Mouse (Mus musculus) v-Abl transformed pro-B cells (cell line): ENCODE data around the gene Slc52a3.

Experiments
- in situ Hi-C, 2 experiments: fragments of 400-800 bp; cut with MboI; formaldehyde crosslinking; loops; one replicate each; pipeline ENCODE4 v1.15.1; 2025; ENCODE audit not compliant: unreplicated experiment in 2 of 2

Slc52a3 gene

DNA sequence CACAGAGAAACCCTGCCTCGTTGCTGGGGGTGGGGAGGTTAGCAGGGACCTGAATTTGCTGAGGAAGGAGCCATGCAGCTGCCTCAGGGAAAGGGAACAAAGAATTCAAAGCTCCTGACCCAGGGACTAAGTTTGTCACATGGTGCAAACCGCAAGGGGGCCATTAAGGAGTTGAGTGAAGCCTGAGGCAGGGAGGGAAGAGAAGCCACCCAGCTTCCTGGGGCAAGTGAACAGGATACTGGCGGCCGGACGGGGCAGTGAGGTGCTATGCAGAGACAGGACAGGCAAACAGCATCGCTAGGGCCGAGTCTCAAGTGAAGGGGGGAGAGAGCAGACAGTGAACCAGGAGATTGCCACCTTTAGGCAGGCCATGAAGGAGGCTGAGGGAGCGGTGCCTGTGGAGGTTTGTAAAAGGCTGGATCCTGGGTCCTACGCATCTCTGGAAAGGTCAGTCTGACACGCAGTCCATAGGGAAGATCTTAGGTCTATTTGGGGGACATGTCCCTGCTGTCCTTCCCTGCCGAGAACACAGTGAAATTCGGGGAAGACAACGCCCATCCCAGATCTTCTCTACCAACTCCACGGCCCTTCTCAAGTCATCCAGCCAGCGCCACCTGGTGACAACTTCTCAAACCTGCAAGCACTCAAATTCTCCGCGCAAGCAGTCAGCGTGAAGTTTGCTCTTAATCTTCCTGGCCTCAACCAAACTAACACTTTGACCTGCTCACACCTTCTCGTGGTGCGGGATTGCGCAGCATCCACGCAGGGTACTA lies 1.8 kb upstream of the Slc52a3 start:
- in situ Hi-C loops, result loop anchor here (5.0 to 25.0 kb wide), 8 partner anchors 52 to 1432 kb away; partner anchors contain the start of genes Abhd12 (in 1 of the 2), Acss1 (in 1 of the 2), Cst7 (in 1 of the 2) and Fkbp1a (in 1 of the 2)

GRCm38 (mm10) chr2:151997190-151997575 lies 872 bp downstream of the Slc52a3 start:
- in situ Hi-C loops, result loop anchor here (5.0 to 25.0 kb wide), 8 partner anchors 55 to 1435 kb away; partner anchors contain the start of genes Abhd12 (in 1 of the 2), Acss1 (in 1 of the 2), Cst7 (in 1 of the 2) and Fkbp1a (in 1 of the 2)

DNA sequence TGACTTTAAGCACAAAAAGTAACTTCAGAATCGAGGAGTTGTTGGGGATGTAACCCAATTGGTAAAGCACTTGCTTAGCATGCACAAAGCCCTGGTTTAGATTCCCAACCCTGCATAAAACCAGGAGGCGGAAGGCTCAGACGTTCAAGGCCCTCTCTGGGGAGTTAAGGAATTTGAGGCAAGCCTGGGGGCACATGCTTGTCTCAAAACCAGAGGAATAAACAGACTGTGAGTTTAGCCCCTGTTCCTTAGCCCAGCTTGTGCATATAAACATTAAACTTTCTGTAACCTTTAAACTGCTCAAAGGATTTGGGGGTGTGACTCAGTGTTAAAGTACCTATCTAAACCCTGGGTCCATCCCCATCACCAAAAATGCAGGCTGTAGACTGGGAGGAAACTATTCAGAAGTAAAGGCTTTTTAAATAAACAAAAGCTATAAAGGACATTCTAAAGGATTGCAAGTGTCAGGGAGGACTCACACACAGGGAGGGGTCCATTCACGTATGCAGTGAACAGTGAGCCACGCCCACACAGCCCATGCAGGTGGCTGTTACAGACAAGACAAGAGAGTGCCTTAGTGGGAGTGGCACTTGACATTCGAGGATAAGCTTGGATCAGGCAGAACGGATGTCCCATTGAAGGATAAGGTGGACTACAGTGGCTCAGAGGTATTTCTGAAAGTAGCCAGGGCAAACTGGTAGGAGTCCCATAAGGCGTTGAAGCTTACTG lies 1.6 kb downstream of the Slc52a3 start:
- in situ Hi-C loops, result loop anchor here (5.0 to 25.0 kb wide), 8 partner anchors 56 to 1436 kb away; partner anchors contain the start of genes Abhd12 (in 1 of the 2), Acss1 (in 1 of the 2), Cst7 (in 1 of the 2) and Fkbp1a (in 1 of the 2)

- in situ Hi-C loops, result loop anchor here (5.0 to 25.0 kb wide), 8 partner anchors 56 to 1436 kb away; partner anchors contain the start of genes Abhd12 (in 1 of the 2), Acss1 (in 1 of the 2), Cst7 (in 1 of the 2) and Fkbp1a (in 1 of the 2)
Measured at GRCm38 (mm10) chr2:151998505-151998899, 2.2 kb downstream of the Slc52a3 start.

DNA sequence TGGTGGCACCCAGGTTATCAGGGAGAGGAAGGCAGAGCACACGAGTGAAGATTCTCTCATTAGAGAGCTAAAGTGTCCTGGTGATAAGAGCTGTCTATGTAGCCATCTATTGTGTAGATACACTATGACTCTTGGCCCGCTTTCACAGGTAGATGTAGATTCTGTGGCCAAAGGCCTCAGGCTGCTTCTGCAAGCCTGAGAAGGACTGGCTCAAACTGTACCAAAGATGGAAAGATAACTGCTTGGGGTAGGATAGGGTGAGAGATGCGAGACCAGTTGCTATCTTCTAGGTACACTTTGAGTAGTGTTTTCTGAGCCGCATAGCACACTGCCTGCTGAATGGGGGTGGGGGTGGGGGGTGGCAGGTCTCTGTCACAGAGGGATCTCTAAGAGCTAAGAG lies 2.6 kb downstream of the Slc52a3 start:
- in situ Hi-C loops, result loop anchor here (5.0 to 25.0 kb wide), 8 partner anchors 57 to 1437 kb away; partner anchors contain the start of genes Abhd12 (in 1 of the 2), Acss1 (in 1 of the 2), Cst7 (in 1 of the 2) and Fkbp1a (in 1 of the 2)

DNA sequence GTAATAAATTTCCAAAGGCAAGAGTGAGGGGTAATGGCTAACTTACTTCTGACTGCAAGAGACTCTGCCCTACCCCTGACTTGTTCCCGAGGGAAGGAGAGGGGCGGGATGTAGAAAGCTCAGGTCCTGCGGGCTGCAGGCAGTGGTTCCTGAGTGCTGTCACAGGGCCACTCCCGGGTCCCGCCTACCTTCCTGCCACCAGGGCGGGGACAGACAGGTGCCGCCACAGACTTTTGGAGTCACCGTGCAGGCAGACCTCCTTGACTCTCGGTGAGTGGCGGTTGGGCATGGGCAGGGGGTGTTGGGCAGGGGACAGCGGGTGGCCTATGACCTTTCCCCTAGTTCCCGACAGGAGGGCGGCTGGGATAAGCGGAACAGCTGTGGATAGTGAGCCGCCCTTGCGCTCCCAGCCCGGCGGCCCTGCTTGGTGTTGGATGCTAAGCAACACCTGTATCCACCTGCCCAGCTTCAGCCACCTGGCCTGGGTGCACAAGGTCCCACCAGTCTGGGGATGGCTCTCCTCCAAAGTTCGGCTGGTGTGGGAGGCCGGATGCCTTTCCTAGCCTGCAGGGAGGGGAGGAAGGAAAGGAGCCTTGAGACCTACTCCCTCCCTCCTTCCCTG lies 3.5 kb downstream of the Slc52a3 start:
- in situ Hi-C loops, result loop anchor here (5.0 to 25.0 kb wide), 8 partner anchors 57 to 1437 kb away; partner anchors contain the start of genes Abhd12 (in 1 of the 2), Acss1 (in 1 of the 2), Cst7 (in 1 of the 2) and Fkbp1a (in 1 of the 2)

DNA sequence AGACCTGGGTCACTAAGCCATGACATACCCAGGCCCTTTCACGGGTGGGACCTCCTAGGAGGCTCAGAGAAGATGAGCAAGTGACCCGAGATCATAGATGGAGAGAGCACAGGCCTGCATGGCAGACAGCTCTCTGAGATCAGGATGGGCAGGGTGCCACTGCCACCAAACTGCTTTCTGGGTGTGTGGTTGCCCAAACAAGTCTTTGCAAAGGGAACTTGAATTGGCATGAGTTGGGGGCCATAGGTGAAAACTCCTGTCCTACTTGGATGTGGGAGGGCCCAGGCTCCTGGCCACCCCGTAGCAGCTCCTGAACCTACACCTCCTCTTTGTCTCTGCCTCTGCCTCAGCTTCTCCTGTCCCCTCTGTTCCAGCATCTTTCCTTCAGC lies 4.0 kb downstream of the Slc52a3 start:
- in situ Hi-C loops, result no loop called here

DNA sequence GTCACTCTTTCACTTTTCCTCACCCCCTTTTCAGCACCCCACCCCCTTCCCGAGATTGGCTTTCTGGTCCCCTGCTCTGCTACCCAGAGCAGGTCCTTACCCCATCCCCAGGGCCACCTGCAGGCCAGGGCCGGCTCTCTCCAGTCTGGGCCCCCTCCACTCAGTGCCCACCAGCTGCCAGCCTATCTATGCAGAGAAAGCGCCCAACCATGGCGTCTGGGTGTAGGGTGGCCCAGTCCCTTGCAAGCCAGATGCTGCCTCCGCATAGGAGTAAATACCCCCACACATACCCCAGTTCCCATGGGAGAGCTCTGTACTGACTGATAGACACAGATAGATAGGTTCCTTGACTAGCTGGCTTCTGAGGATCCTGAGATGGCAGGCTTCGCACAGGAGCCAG lies 4.4 kb downstream of the Slc52a3 start:
- in situ Hi-C loops, result no loop called here

DNA sequence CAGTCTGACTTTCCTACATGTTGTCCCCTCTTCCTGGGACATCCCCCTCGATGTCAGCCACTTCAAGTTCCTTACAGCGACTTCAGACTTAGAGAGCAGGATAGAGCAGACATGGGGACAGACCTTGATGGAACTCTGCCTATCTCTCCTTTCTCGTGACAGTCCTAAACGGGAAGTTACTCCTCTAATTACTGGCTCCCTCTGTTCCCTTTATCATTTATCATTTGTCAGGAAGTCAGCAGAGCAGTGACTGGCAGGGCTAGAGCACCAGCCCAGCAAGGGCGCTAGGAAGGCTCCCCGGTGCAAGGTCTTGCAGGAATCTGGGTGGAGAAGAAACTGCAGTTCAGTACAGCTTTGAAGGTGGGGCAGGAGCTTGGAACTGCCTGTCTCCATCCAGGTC lies 6.2 kb downstream of the Slc52a3 start:
- in situ Hi-C loops, result no loop called here

- in situ Hi-C loops, result no loop called here
Measured at GRCm38 (mm10) chr2:152007783-152008182, 11.5 kb downstream of the Slc52a3 start.

DNA sequence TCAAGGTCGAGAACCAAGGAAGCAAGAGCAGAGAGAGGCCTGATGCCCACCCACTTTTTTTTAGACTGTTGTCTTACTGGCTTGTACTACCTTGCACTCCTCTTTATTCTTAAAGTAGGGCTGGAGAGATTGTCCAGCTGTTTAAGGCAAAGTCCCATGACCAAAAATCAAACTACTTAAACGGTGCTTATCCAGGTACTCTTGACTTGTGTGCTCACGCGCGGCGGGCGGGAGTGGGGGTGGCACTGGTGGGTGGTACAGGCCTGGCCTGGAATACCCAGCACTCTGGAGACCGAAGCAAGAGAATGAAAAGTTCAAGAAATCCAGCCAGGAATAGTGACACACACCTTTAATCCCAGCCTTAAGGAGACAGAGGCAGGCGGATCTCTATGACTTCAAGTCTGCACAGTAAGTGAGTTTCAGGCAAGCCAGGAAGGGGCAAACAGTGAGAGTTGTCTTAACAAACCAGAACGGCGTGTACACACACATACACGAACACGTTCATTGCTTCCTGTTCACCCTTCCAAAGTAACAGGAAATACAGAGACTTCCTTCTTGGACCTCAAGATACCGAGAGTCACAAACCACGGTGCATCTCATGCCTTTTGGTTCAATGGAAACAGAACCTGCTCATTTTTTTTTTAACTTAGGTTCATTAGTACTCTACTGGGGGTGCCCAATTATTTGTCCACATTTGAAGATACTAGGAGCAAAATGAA lies 12.9 kb downstream of the Slc52a3 start:
- in situ Hi-C loops, result no loop called here

DNA sequence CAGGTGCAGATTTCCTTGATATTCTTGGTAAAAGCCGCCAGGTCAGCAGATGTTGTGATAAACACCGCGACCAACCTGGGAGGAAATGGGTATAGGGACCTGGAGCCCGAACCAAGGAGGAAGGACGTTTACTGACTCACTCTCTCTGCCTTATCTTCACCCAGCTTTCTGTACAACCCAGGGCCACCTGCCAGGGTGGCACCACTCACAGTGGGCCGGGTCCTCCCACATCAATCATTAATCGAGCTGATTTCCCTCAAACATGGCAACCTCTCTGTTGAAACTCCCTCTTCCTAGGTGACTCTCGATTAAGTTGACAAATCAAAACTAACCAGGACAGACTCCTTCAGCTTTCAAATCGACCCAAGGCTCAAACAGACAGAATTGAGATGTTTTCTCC lies 13.9 kb downstream of the Slc52a3 start:
- in situ Hi-C loops, result no loop called here

- in situ Hi-C loops, result no loop called here
Measured at GRCm38 (mm10) chr2:152010661-152011060, 14.3 kb downstream of the Slc52a3 start.

DNA sequence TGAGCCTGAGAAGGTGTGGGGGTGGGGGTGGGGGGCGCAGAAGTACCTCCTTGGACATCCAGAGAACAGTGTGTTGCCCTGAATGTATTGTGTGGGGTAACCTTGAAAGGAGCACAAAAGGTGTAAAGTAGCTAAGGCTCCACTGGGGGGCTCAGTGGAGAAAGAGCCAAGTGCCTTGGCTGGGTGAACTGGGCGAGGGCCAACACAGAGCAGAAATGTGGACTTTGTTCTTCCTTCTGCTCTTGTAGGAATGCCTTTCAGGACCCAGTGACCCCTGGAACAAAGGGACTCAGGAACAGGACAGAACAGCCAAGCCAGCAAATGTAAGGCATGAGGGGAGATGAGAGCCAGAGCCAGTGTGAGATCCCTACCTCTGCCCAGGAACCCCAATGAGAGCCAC lies 15.4 kb downstream of the Slc52a3 start:
- in situ Hi-C loops, result no loop called here

- in situ Hi-C loops, result no loop called here
Measured at GRCm38 (mm10) chr2:152012222-152012621, 15.9 kb downstream of the Slc52a3 start.

GRCm38 (mm10) chr2:152012701-152013100 lies 16.4 kb downstream of the Slc52a3 start:
- in situ Hi-C loops, result no loop called here

GRCm38 (mm10) chr2:152015997-152016396 lies 19.7 kb downstream of the Slc52a3 start:
- in situ Hi-C loops, result no loop called here

GRCm38 (mm10) chr2:152016666-152017065 lies 20.4 kb downstream of the Slc52a3 start:
- in situ Hi-C loops, result no loop called here

DNA sequence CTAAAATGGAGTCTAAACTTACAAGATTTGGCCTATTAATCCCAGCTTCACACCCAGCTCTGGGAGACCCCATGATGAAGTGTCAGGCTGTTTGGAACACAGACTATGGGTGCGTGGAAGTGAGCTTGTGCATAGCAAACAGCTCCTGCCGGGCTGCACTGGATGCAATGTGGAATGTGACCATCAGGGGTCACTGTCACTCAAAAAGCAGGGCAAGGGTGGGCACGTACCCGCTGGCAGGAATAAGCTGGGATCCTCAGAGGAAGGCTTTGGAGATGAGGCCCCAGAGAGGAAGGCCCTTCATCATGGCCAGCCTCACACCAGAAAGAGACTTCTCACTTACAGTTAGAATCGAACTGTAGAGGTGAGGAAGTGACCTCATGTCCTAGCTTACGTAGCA lies 23.9 kb downstream of the Slc52a3 start:
- in situ Hi-C loops, result loop anchor here (5.0 to 10.0 kb wide), 3 partner anchors 145 to 347 kb away; no protein-coding TSS in a partner anchor

GRCm38 (mm10) chr2:152022022-152022421 lies 25.7 kb downstream of the Slc52a3 start:
- in situ Hi-C loops, result loop anchor here (5.0 to 10.0 kb wide), 3 partner anchors 147 to 345 kb away; no protein-coding TSS in a partner anchor
